Mouse (Mus musculus) spleen, postnatal 10 days (tissue): Measurements from ENCODE around the gene Smagp.

Source experiments
- DNase-seq, 2 experiments: peaks; one replicate each; pipeline ENCODE4 v3.0.0; 2021 to 2022; ENCODE audit warnings: low spot score in 2 of 2

Gene Smagp

GRCm38 (mm10) chr15:100636700-100637501 is at the start of gene Smagp:
Smagp (minus strand) TSS chr15:100636940.
- DNase-seq = peak; percentile 21 to 27

GRCm38 (mm10) chr15:100686434-100686833 is 49.7 kb upstream of the Smagp start:
- DNase-seq = no peak

GRCm38 (mm10) chr15:100685849-100686248 is 49.1 kb upstream of the Smagp start:
- no peak for DNase-seq

- DNase-seq = peak; percentile 35 to 70
Observed at GRCm38 (mm10) chr15:100685255-100685654, 48.5 kb upstream of the Smagp start.

GRCm38 (mm10) chr15:100684450-100684849 is 47.7 kb upstream of the Smagp start:
- no peak for DNase-seq

- peak; percentile 71 to 85 for DNase-seq
Observed at GRCm38 (mm10) chr15:100683041-100683440, 46.3 kb upstream of the Smagp start.

- DNase-seq = no peak
Observed at GRCm38 (mm10) chr15:100681770-100682169, 45.0 kb upstream of the Smagp start.

GRCm38 (mm10) chr15:100680381-100680780 is 43.6 kb upstream of the Smagp start:
- no peak for DNase-seq

GRCm38 (mm10) chr15:100679005-100679404 is 42.3 kb upstream of the Smagp start:
- no peak for DNase-seq

GRCm38 (mm10) chr15:100678581-100678980 is 41.8 kb upstream of the Smagp start:
- no peak for DNase-seq

- no peak for DNase-seq
Observed at GRCm38 (mm10) chr15:100677675-100678074, 40.9 kb upstream of the Smagp start.

GRCm38 (mm10) chr15:100676521-100676920 is 39.8 kb upstream of the Smagp start:
- DNase-seq = no peak

- no peak for DNase-seq
Observed at GRCm38 (mm10) chr15:100675486-100675885, 38.7 kb upstream of the Smagp start.

GRCm38 (mm10) chr15:100674566-100674965 is 37.8 kb upstream of the Smagp start:
- DNase-seq = no peak

- no peak for DNase-seq
Observed at GRCm38 (mm10) chr15:100673585-100674391, 37.0 kb upstream of the Smagp start.

GRCm38 (mm10) chr15:100670833-100671232 is 34.1 kb upstream of the Smagp start:
- DNase-seq = no peak

GRCm38 (mm10) chr15:100670004-100670403 is 33.3 kb upstream of the Smagp start:
- DNase-seq = no peak

- peak; percentile 67 to 89 for DNase-seq
Observed at GRCm38 (mm10) chr15:100669337-100669736, 32.6 kb upstream of the Smagp start, which contains the start of gene Bin2. Bin2 (minus strand) TSS chr15:100669553.

GRCm38 (mm10) chr15:100667871-100668545 is 31.3 kb upstream of the Smagp start:
- DNase-seq = no peak

- no peak for DNase-seq
Observed at GRCm38 (mm10) chr15:100667420-100667819, 30.7 kb upstream of the Smagp start.

GRCm38 (mm10) chr15:100666851-100667250 is 30.1 kb upstream of the Smagp start:
- DNase-seq = no peak

- DNase-seq = peak in 1 of 2 experiments; percentile 32
Observed at GRCm38 (mm10) chr15:100666219-100666696, 29.5 kb upstream of the Smagp start.
